Mouse (Mus musculus) ZHBTc4 (cell line): ENCODE data around the gene Cpvl.

ENCODE experiments used
- DNase-seq: peaks from one replicate; pipeline ENCODE4 v3.0.0-alpha.2; 2011; ENCODE audit warnings: low read depth, low spot score

Cpvl gene

GRCm38 (mm10) chr6:53937143-53938134, 41.0 kb downstream of the Cpvl start:
- DNase-seq = no peak

- DNase-seq = no peak
Observed at GRCm38 (mm10) chr6:53931605-53932004, 46.9 kb downstream of the Cpvl start.

GRCm38 (mm10) chr6:53929858-53930257, 48.6 kb downstream of the Cpvl start:
- DNase-seq = no peak

GRCm38 (mm10) chr6:53926197-53926596, 52.3 kb downstream of the Cpvl start:
- DNase-seq = no peak

GRCm38 (mm10) chr6:53925192-53925591, 53.3 kb downstream of the Cpvl start:
- no peak for DNase-seq

GRCm38 (mm10) chr6:53920041-53920440, 58.4 kb downstream of the Cpvl start:
- DNase-seq = no peak

- no peak for DNase-seq
Observed at GRCm38 (mm10) chr6:53917026-53917558, 61.4 kb downstream of the Cpvl start.

GRCm38 (mm10) chr6:53915347-53915746, 63.1 kb downstream of the Cpvl start:
- DNase-seq = no peak

- DNase-seq = no peak
Observed at GRCm38 (mm10) chr6:53913151-53913550, 65.3 kb downstream of the Cpvl start.

- DNase-seq = no peak
Observed at GRCm38 (mm10) chr6:53912112-53912782, 66.2 kb downstream of the Cpvl start.

- no peak for DNase-seq
Observed at GRCm38 (mm10) chr6:53909986-53910385, 68.5 kb downstream of the Cpvl start.

GRCm38 (mm10) chr6:53909446-53909845, 69.0 kb downstream of the Cpvl start:
- DNase-seq = no peak

GRCm38 (mm10) chr6:53906871-53907270, 71.6 kb downstream of the Cpvl start:
- no peak for DNase-seq

- DNase-seq = no peak
Observed at GRCm38 (mm10) chr6:53906051-53906462, 72.4 kb downstream of the Cpvl start.

- DNase-seq = no peak
Observed at GRCm38 (mm10) chr6:53905576-53905975, 72.9 kb downstream of the Cpvl start.

GRCm38 (mm10) chr6:53904703-53905395, 73.6 kb downstream of the Cpvl start:
- no peak for DNase-seq

GRCm38 (mm10) chr6:53904186-53904585, 74.3 kb downstream of the Cpvl start:
- DNase-seq = no peak

GRCm38 (mm10) chr6:53901741-53902140, 76.7 kb downstream of the Cpvl start:
- no peak for DNase-seq

- DNase-seq = no peak
Observed at GRCm38 (mm10) chr6:53897872-53898464, 80.5 kb downstream of the Cpvl start.

GRCm38 (mm10) chr6:53897126-53897525, 81.3 kb downstream of the Cpvl start:
- DNase-seq = no peak

- DNase-seq = no peak
Observed at GRCm38 (mm10) chr6:53893731-53894130, 84.7 kb downstream of the Cpvl start.
